22 mouse cellular contexts compared by ENCODE assay signal in genomic region chr7:125571891-125572290, GRCm38 (mm10). TPM values are rescaled to one million over a fixed set of nuclear protein-coding genes. Genes with fewer than 3 reads are reported as not detected.
A peak's percentile ranks its signal among the peaks of the same experiment; 100 is the strongest.
DNase-seq lines count a peak whose midpoint lies in the region; ATAC-seq and TF ChIP-seq lines count a peak whose summit lies in the region.
"Had no signal": no experiment of that assay in that cellular context is flagged by ENCODE, and none has a peak within 500 bp of the region (broad histone marks: within the 10 kb centered on the region; RNA-seq: fewer than 3 reads in every experiment).

No protein-coding gene starts in this region.

- H3K4me1 ChIP-seq in hindbrain, embryonic 15.5 days (replicated peaks): peaks cover 8% of the 10 kb centered on the region
- peaks cover 8% of the 10 kb centered on the region for H3K4me1 ChIP-seq in midbrain, embryonic 15.5 days

- no peaks in the 10 kb centered on the region for H3K9me3 ChIP-seq in hindbrain, embryonic 15.5 days
- H3K9me3 ChIP-seq in midbrain, embryonic 15.5 days: no peaks in the 10 kb centered on the region
- H3K9me3 ChIP-seq: forebrain, embryonic 10.5 days; heart, embryonic 13.5 days had no signal

- DNase-seq in adrenal gland, postnatal 10 days: peak; percentile 15
- DNase-seq in adrenal gland, postnatal 36 days: no peak
- peak; percentile 43 for DNase-seq in brain, embryonic 14.5 days (ENCODE audit: low read depth)
- no peak for DNase-seq in natural killer cell, adult 2 months (ENCODE audit: low spot score in 2 of 2)
- DNase-seq in heart, postnatal 4 days: no peak
- DNase-seq in lung, adult 18-20 months: no peak
- DNase-seq: cerebellum, adult 9-11 months; forebrain, postnatal 0 days; gastrocnemius, postnatal 14 days; heart, adult 2 months; heart, postnatal 14 days; kidney, adult 9 months; layer of hippocampus, postnatal 36 days; right cerebral cortex, adult 18-20 months; right cerebral cortex, postnatal 4 days; thymus, postnatal 36 days had no signal

- no peaks in the 10 kb centered on the region for H3K27me3 ChIP-seq in hindbrain, embryonic 15.5 days
- H3K27me3 ChIP-seq in midbrain, embryonic 15.5 days (replicated peaks): no peaks in the 10 kb centered on the region
- H3K27me3 ChIP-seq: heart, embryonic 13.5 days had no signal

- no peak overlapping the region for H3K4me3 ChIP-seq in hindbrain, embryonic 15.5 days
- H3K4me3 ChIP-seq in midbrain, embryonic 15.5 days: no peak overlapping the region
- H3K4me3 ChIP-seq: forebrain, embryonic 10.5 days; heart, adult 2 months; heart, embryonic 13.5 days had no signal

- TF ChIP-seq POLR2A in brain, embryonic 14.5 days (IDR thresholded peaks at IDR 0.05; ENCODE audit: borderline replicate concordance, extremely low read depth, insufficient read depth, insufficient read length, poor library complexity, severe bottlenecking): no peak

- WGBS in hindbrain, embryonic 15.5 days: 69% methylated on average over 19 of the region's 19 CpGs
- 60% methylated on average over 19 of the region's 19 CpGs for WGBS in midbrain, embryonic 15.5 days

- no peak overlapping the region; the same call in 1 of the 2 replicates for H3K27ac ChIP-seq in hindbrain, embryonic 15.5 days (replicated peaks)
- H3K27ac ChIP-seq in midbrain, embryonic 15.5 days: peak overlapping the region; percentile 17; the same call in 1 of the 2 replicates
- H3K27ac ChIP-seq: forebrain, embryonic 10.5 days; heart, adult 2 months; heart, embryonic 13.5 days; macrophage had no signal

- no peaks in the 10 kb centered on the region for H3K36me3 ChIP-seq in hindbrain, embryonic 15.5 days
- no peaks in the 10 kb centered on the region for H3K36me3 ChIP-seq in midbrain, embryonic 15.5 days (replicated peaks)

- TF ChIP-seq CTCF in brain, embryonic 14.5 days (IDR thresholded peaks at IDR 0.05; ENCODE audit: borderline replicate concordance, extremely low read depth, insufficient read depth, insufficient read length): no peak

- H3K9ac ChIP-seq in hindbrain, embryonic 15.5 days: no peak overlapping the region
- H3K9ac ChIP-seq in midbrain, embryonic 15.5 days: no peak overlapping the region
- H3K9ac ChIP-seq: forebrain, postnatal 0 days; heart, embryonic 13.5 days had no signal

- H3K4me2 ChIP-seq in hindbrain, embryonic 15.5 days: 0 out of 2 replicates have a peak overlapping the region, but pooled peaks have one; percentile 17
- peak overlapping the region; percentile 13 for H3K4me2 ChIP-seq in midbrain, embryonic 15.5 days
- H3K4me2 ChIP-seq: heart, embryonic 13.5 days had no signal

- no peak for ATAC-seq in hindbrain, embryonic 15.5 days (ENCODE audit: low FRiP score, low read depth)
- ATAC-seq in midbrain, embryonic 15.5 days (replicated peaks): peak; percentile 48; the same call in 1 of the 2 replicates
- ATAC-seq: forebrain, postnatal 0 days; lung, postnatal 0 days had no signal

RNA-seq across cellular contexts. Expression of gene Il4ra, which starts 20.0 kb away (rescaled TPM):
- total RNA-seq in adrenal gland, postnatal 10 days (2021): 10 to 100 TPM; 43.9 to 51.3 TPM
- total RNA-seq in adrenal gland, postnatal 36 days (2021): 100 to 1,000 TPM in 1 of 2 experiments, 10 to 100 TPM in 1; 46.6 to 119 TPM
- 4.2 and 6.3 TPM in 2 replicates for polyA plus RNA-seq in brain, embryonic 14.5 days (2012; rRNA removed)
- polyA plus RNA-seq in hindbrain, embryonic 15.5 days (2015; fragmentation: Nextera tagmentation; extraction: Ambion mirVana): 4.8 and 5.7 TPM in 2 replicates
- polyA plus RNA-seq in midbrain, embryonic 15.5 days (2015; fragmentation: Nextera tagmentation; extraction: Ambion mirVana): 5.4 and 5.9 TPM in 2 replicates
- 10 to 100 TPM; 22.2 to 23.7 TPM for total RNA-seq in heart, postnatal 4 days (2021)

RNA-seq across cellular contexts. Expression of gene Il21r, which starts 31.3 kb away (rescaled TPM):
- total RNA-seq in adrenal gland, postnatal 10 days (2021): 1 to 10 TPM; 2.2 to 2.5 TPM
- total RNA-seq in adrenal gland, postnatal 36 days (2021): under 1 TPM; 0.43 to 0.56 TPM
- 0.53 and 0.64 TPM in 2 replicates for polyA plus RNA-seq in brain, embryonic 14.5 days (2012; rRNA removed)
- polyA plus RNA-seq in hindbrain, embryonic 15.5 days (2015; fragmentation: Nextera tagmentation; extraction: Ambion mirVana): 0.26 and 0.37 TPM in 2 replicates
- 0.39 and 0.41 TPM in 2 replicates for polyA plus RNA-seq in midbrain, embryonic 15.5 days (2015; fragmentation: Nextera tagmentation; extraction: Ambion mirVana)
- under 1 TPM; 0.50 to 0.69 TPM for total RNA-seq in heart, postnatal 4 days (2021)

Comparison
In these comparisons a context has a peak if more than half of its experiments do, and no peak if none do; other contexts are left out.
1. DNase-seq: peak in adrenal gland, postnatal 10 days (single experiment) and brain, embryonic 14.5 days (single experiment); none in adrenal gland, postnatal 36 days (0 of 2), natural killer cell, adult 2 months (0 of 2), heart, postnatal 4 days (single experiment) and lung, adult 18-20 months (0 of 2).